25 mouse cellular contexts compared by ENCODE assay signal in the genomic region with DNA sequence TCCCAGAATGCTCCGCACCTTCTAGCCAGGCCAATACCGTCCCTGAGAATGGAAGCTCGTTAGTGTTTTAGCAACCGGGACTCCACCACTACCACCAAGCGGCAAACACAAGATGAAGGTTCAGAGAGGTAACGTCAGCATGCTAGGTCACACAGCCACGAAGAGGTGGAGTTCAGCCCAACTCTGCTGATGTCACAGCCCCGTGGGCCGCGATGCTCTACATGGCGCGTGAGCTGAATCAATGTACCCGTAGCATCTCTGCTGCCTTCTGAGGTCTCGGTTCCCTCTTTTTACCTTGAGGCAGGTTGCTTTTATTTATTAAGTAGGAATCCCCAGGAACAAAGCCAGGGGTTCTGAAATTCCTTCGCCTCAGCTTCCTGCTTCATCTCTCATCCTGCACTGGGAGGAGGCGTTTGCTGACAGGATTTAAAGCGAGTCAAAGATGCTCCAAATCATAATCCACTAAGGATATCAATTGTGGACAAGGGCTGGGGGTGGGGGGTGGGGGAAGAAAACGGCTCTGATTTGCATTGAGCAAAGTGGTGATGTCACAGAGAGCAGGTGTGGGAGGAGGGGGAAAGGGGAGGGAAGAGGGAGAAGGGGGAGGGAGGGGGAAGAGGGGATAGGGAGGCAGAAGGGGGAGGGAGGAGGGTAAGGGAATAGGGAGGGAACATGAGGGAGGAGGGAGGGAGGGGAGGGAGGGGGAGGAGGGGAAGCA. TPM values are rescaled to one million over a fixed set of nuclear protein-coding genes. Genes with fewer than 3 reads are reported as not detected.
A peak's percentile ranks its signal among the peaks of the same experiment; 100 is the strongest.
DNase-seq lines count a peak whose midpoint lies in the region; ATAC-seq and TF ChIP-seq lines count a peak whose summit lies in the region.
"Had no signal": no experiment of that assay in that cellular context is flagged by ENCODE, and none has a peak within 500 bp of the region (broad histone marks: within the 10 kb centered on the region; RNA-seq: fewer than 3 reads in every experiment).

No protein-coding gene starts in this region.

- H3K4me1 ChIP-seq in forebrain, embryonic 14.5 days (ENCODE audit: control insufficient read depth, insufficient read depth, low read length), result peaks cover 8% of the 10 kb centered on the region; the same call in 1 of the 2 replicates
- H3K4me1 ChIP-seq in forebrain, embryonic 10.5 days, result peaks cover 69% of the 10 kb centered on the region
- H3K4me1 ChIP-seq in midbrain, embryonic 12.5 days, result peaks cover 34% of the 10 kb centered on the region
- H3K4me1 ChIP-seq in midbrain, postnatal 0 days (ENCODE audit: insufficient read depth, low read length), result peaks cover 5% of the 10 kb centered on the region
- H3K4me1 ChIP-seq in forebrain, embryonic 15.5 days, result peaks cover 32% of the 10 kb centered on the region
- peaks cover 21% of the 10 kb centered on the region for H3K4me1 ChIP-seq in midbrain, embryonic 16.5 days (ENCODE audit: control insufficient read depth, insufficient read depth, low read length)
- H3K4me1 ChIP-seq: liver, embryonic 13.5 days had no signal

- no peak overlapping the region for H3K9ac ChIP-seq in forebrain, embryonic 14.5 days (ENCODE audit: low read length)
- H3K9ac ChIP-seq in midbrain, embryonic 12.5 days (replicated peaks), result no peak overlapping the region
- no peak overlapping the region for H3K9ac ChIP-seq in midbrain, postnatal 0 days (replicated peaks; ENCODE audit: low read length, poor library complexity, severe bottlenecking)
- H3K9ac ChIP-seq in forebrain, embryonic 15.5 days (replicated peaks), result no peak overlapping the region
- H3K9ac ChIP-seq in midbrain, embryonic 16.5 days (ENCODE audit: low read depth, low read length), result no peak overlapping the region
- H3K9ac ChIP-seq: embryonic facial prominence, embryonic 15.5 days; limb, embryonic 12.5 days; liver, embryonic 13.5 days; lung, embryonic 14.5 days had no signal

- ATAC-seq in forebrain, embryonic 14.5 days, result peak; percentile 24; the same call in 1 of the 2 replicates
- 0 out of 2 replicates have a peak, but pooled peaks have one; percentile 32 for ATAC-seq in midbrain, embryonic 12.5 days (ENCODE audit: low FRiP score, low read depth)
- ATAC-seq in midbrain, postnatal 0 days (ENCODE audit: low FRiP score), result no peak
- no peak for ATAC-seq in forebrain, embryonic 15.5 days (replicated peaks)
- ATAC-seq in midbrain, embryonic 16.5 days, result peak; percentile 23; the same call in 1 of the 2 replicates
- ATAC-seq in erythroblast, adult 5-6 weeks (replicated peaks; ENCODE audit: low FRiP score, poor library complexity, severe bottlenecking), result no peak
- ATAC-seq: activated CD4-positive, CD25-positive, alpha-beta regulatory T cell, adult 4 months had no signal

- peak overlapping the region; percentile 55; the same call in 1 of the 2 replicates for H3K27ac ChIP-seq in forebrain, embryonic 14.5 days (ENCODE audit: low read depth, low read length)
- H3K27ac ChIP-seq in forebrain, embryonic 10.5 days, result no peak overlapping the region
- peak overlapping the region; percentile 44; the same call in 1 of the 2 replicates for H3K27ac ChIP-seq in midbrain, embryonic 12.5 days (replicated peaks)
- H3K27ac ChIP-seq in midbrain, postnatal 0 days (ENCODE audit: low read depth, low read length), result no peak overlapping the region; the same call in 1 of the 2 replicates
- H3K27ac ChIP-seq in forebrain, embryonic 15.5 days (replicated peaks), result peak overlapping the region; percentile 60
- peak overlapping the region; percentile 56 for H3K27ac ChIP-seq in midbrain, embryonic 16.5 days (ENCODE audit: low read length)
- H3K27ac ChIP-seq: embryonic facial prominence, embryonic 15.5 days; limb, embryonic 12.5 days; liver, embryonic 13.5 days had no signal

- no peaks in the 10 kb centered on the region for H3K9me3 ChIP-seq in forebrain, embryonic 14.5 days (replicated peaks; ENCODE audit: control insufficient read depth, low read length)
- H3K9me3 ChIP-seq in forebrain, embryonic 10.5 days, result no peaks in the 10 kb centered on the region
- H3K9me3 ChIP-seq in midbrain, embryonic 12.5 days, result no peaks in the 10 kb centered on the region
- no peaks in the 10 kb centered on the region for H3K9me3 ChIP-seq in midbrain, postnatal 0 days (ENCODE audit: low read length)
- H3K9me3 ChIP-seq in forebrain, embryonic 15.5 days, result no peaks in the 10 kb centered on the region
- H3K9me3 ChIP-seq in midbrain, embryonic 16.5 days (replicated peaks; ENCODE audit: control insufficient read depth, low read length, poor library complexity, severe bottlenecking), result no peaks in the 10 kb centered on the region
- H3K9me3 ChIP-seq: embryonic facial prominence, embryonic 15.5 days; limb, embryonic 12.5 days; liver, embryonic 13.5 days had no signal

- no peak overlapping the region for H3K4me2 ChIP-seq in forebrain, embryonic 14.5 days (ENCODE audit: low read length)
- no peak overlapping the region for H3K4me2 ChIP-seq in midbrain, embryonic 12.5 days (replicated peaks)
- no peak overlapping the region for H3K4me2 ChIP-seq in midbrain, postnatal 0 days (ENCODE audit: low read depth, low read length, poor library complexity, severe bottlenecking)
- peak overlapping the region; percentile 21; the same call in 1 of the 2 replicates for H3K4me2 ChIP-seq in forebrain, embryonic 15.5 days (replicated peaks)
- H3K4me2 ChIP-seq in midbrain, embryonic 16.5 days (ENCODE audit: low read length), result 0 out of 2 replicates have a peak overlapping the region, but pooled peaks have one; percentile 10
- H3K4me2 ChIP-seq: embryonic facial prominence, embryonic 15.5 days; heart, embryonic 11.5 days; limb, embryonic 12.5 days; liver, embryonic 13.5 days; lung, embryonic 14.5 days had no signal

- no peaks in the 10 kb centered on the region for H3K27me3 ChIP-seq in forebrain, embryonic 14.5 days (replicated peaks; ENCODE audit: control insufficient read depth, insufficient read depth, low read length)
- H3K27me3 ChIP-seq in forebrain, embryonic 10.5 days (ENCODE audit: poor library complexity, severe bottlenecking), result peaks cover 54% of the 10 kb centered on the region
- H3K27me3 ChIP-seq in midbrain, embryonic 12.5 days, result peaks cover 8% of the 10 kb centered on the region; the same call in 1 of the 2 replicates
- H3K27me3 ChIP-seq in midbrain, postnatal 0 days (ENCODE audit: insufficient read depth, low read length), result no peaks in the 10 kb centered on the region
- no peaks in the 10 kb centered on the region for H3K27me3 ChIP-seq in forebrain, embryonic 15.5 days
- no peaks in the 10 kb centered on the region for H3K27me3 ChIP-seq in midbrain, embryonic 16.5 days (ENCODE audit: control insufficient read depth, insufficient read depth, low read depth, low read length)
- H3K27me3 ChIP-seq: embryonic facial prominence, embryonic 15.5 days; liver, embryonic 13.5 days had no signal

- 28% methylated on average over 18 of the region's 18 CpGs for WGBS in forebrain, embryonic 14.5 days
- 30% methylated on average over 18 of the region's 18 CpGs for WGBS in forebrain, embryonic 10.5 days
- 34% methylated on average over 18 of the region's 18 CpGs for WGBS in midbrain, embryonic 12.5 days
- 25% methylated on average over 18 of the region's 18 CpGs for WGBS in midbrain, postnatal 0 days
- WGBS in forebrain, embryonic 15.5 days, result 25% methylated on average over 18 of the region's 18 CpGs
- 20% methylated on average over 18 of the region's 18 CpGs for WGBS in midbrain, embryonic 16.5 days

- no peak overlapping the region for H3K4me3 ChIP-seq in forebrain, embryonic 14.5 days (ENCODE audit: low read depth, low read length)
- H3K4me3 ChIP-seq in forebrain, embryonic 10.5 days, result no peak overlapping the region; the same call in 1 of the 2 replicates
- no peak overlapping the region for H3K4me3 ChIP-seq in midbrain, embryonic 12.5 days
- no peak overlapping the region for H3K4me3 ChIP-seq in midbrain, postnatal 0 days (ENCODE audit: low read depth, low read length)
- H3K4me3 ChIP-seq in forebrain, embryonic 15.5 days, result no peak overlapping the region
- H3K4me3 ChIP-seq in midbrain, embryonic 16.5 days (ENCODE audit: low read depth, low read length), result no peak overlapping the region
- H3K4me3 ChIP-seq: embryonic facial prominence, embryonic 15.5 days; limb, embryonic 12.5 days; liver, embryonic 13.5 days had no signal

- DNase-seq in forebrain, embryonic 14.5 days (ENCODE audit: low spot score), result peak; percentile 63
- no peak for DNase-seq in forebrain, embryonic 10.5 days (ENCODE audit: extremely low spot score, low spot score)
- no peak for DNase-seq in midbrain, postnatal 0 days (ENCODE audit: low spot score)
- no peak for DNase-seq in left cerebral cortex, adult 11 months (ENCODE audit: low spot score)
- DNase-seq: adrenal gland, postnatal 14 days; cerebellum, adult 11-12 months; cerebellum, postnatal 36 days; heart, postnatal 10 days; kidney, adult 18-20 months; kidney, postnatal 25 days; liver, embryonic 13.5 days; lung, embryonic 14.5 days; lung, postnatal 36 days; thymus, adult 2 months had no signal

- TF ChIP-seq CTCF in midbrain, postnatal 0 days (IDR thresholded peaks at IDR 0.05), result no peak

- H3K36me3 ChIP-seq in forebrain, embryonic 14.5 days (ENCODE audit: control insufficient read depth, insufficient read depth, low read length), result no peaks in the 10 kb centered on the region
- no peaks in the 10 kb centered on the region for H3K36me3 ChIP-seq in forebrain, embryonic 10.5 days (replicated peaks)
- no peaks in the 10 kb centered on the region for H3K36me3 ChIP-seq in midbrain, embryonic 12.5 days
- no peaks in the 10 kb centered on the region for H3K36me3 ChIP-seq in midbrain, postnatal 0 days (ENCODE audit: insufficient read depth, low read length)
- no peaks in the 10 kb centered on the region for H3K36me3 ChIP-seq in forebrain, embryonic 15.5 days
- no peaks in the 10 kb centered on the region for H3K36me3 ChIP-seq in midbrain, embryonic 16.5 days (ENCODE audit: control insufficient read depth, insufficient read depth, low read length)
- H3K36me3 ChIP-seq: embryonic facial prominence, embryonic 15.5 days; G1E; limb, embryonic 12.5 days; liver, embryonic 13.5 days had no signal

RNA-seq across cellular contexts. Expression of gene Sez6l, which starts 51.2 kb away (rescaled TPM):
- polyA plus RNA-seq in forebrain, embryonic 14.5 days (2014; fragmentation: Nextera tagmentation; extraction: Ambion mirVana), result 22.1 and 27.9 TPM in 2 replicates
- polyA plus RNA-seq in forebrain, embryonic 10.5 days (2016; fragmentation: Nextera tagmentation; extraction: Ambion mirVana), result 0.65 and 1.4 TPM in 2 replicates
- 16.4 and 18.7 TPM in 2 replicates for polyA plus RNA-seq in midbrain, embryonic 12.5 days (2016; fragmentation: Nextera tagmentation; extraction: Ambion mirVana)
- total RNA-seq in midbrain, postnatal 0 days (2014; rRNA removed), result 101 and 115 TPM in 2 replicates
- 60.7 and 65.7 TPM in 2 replicates for polyA plus RNA-seq in midbrain, postnatal 0 days (2015; fragmentation: Nextera tagmentation; extraction: Ambion mirVana)
- 33.1 and 33.3 TPM in 2 replicates for polyA plus RNA-seq in forebrain, embryonic 15.5 days (2015; fragmentation: Nextera tagmentation; extraction: Ambion mirVana)
- 72.9 and 75.7 TPM in 2 replicates for polyA plus RNA-seq in midbrain, embryonic 16.5 days (2015; fragmentation: Nextera tagmentation; extraction: Ambion mirVana)
- not detected in 2 replicates for total RNA-seq in erythroblast, adult 5-6 weeks (2015; ENCODE audit: low replicate concordance)
- not detected in 2 replicates for total RNA-seq in erythroblast, adult 5-6 weeks (2017; ENCODE audit: low replicate concordance)
- total RNA-seq: granulocyte monocyte progenitor cell, adult 5-6 weeks; megakaryocyte-erythroid progenitor cell, adult 5-6 weeks had no signal
- polyA plus RNA-seq: activated CD4-positive, CD25-positive, alpha-beta regulatory T cell, adult 4 months; G1E had no signal

Comparison
In these comparisons a context has a peak if more than half of its experiments do, and no peak if none do; other contexts are left out.
1. ATAC-seq: peak in forebrain, embryonic 14.5 days (single experiment), midbrain, embryonic 12.5 days (single experiment) and midbrain, embryonic 16.5 days (single experiment); none in midbrain, postnatal 0 days (single experiment), forebrain, embryonic 15.5 days (single experiment) and erythroblast, adult 5-6 weeks (single experiment).
2. H3K27ac ChIP-seq: peak in forebrain, embryonic 14.5 days (single experiment), midbrain, embryonic 12.5 days (single experiment), forebrain, embryonic 15.5 days (single experiment) and midbrain, embryonic 16.5 days (single experiment); none in forebrain, embryonic 10.5 days (single experiment) and midbrain, postnatal 0 days (single experiment).
3. H3K4me2 ChIP-seq: peak in forebrain, embryonic 15.5 days (single experiment) and midbrain, embryonic 16.5 days (single experiment); none in forebrain, embryonic 14.5 days (single experiment), midbrain, embryonic 12.5 days (single experiment) and midbrain, postnatal 0 days (single experiment).